Mouse (Mus musculus) cerebellum, postnatal 4 days (tissue): ENCODE measurements around the gene B4galnt4.
A peak's percentile ranks its signal among the peaks of the same experiment; 100 is the strongest.
"Not testable (repeated sequence)": the region's sequence is repeated elsewhere in the genome, so short reads cannot be mapped to it uniquely, and the experiment has no call there.

Experiments used
- DNase-seq, 2 experiments: peaks; one replicate each; pipeline ENCODE4 v3.0.0; 2022; ENCODE audit warnings: low spot score in 2 of 2, mixed read lengths in 1 of 2

The B4galnt4 gene

DNA sequence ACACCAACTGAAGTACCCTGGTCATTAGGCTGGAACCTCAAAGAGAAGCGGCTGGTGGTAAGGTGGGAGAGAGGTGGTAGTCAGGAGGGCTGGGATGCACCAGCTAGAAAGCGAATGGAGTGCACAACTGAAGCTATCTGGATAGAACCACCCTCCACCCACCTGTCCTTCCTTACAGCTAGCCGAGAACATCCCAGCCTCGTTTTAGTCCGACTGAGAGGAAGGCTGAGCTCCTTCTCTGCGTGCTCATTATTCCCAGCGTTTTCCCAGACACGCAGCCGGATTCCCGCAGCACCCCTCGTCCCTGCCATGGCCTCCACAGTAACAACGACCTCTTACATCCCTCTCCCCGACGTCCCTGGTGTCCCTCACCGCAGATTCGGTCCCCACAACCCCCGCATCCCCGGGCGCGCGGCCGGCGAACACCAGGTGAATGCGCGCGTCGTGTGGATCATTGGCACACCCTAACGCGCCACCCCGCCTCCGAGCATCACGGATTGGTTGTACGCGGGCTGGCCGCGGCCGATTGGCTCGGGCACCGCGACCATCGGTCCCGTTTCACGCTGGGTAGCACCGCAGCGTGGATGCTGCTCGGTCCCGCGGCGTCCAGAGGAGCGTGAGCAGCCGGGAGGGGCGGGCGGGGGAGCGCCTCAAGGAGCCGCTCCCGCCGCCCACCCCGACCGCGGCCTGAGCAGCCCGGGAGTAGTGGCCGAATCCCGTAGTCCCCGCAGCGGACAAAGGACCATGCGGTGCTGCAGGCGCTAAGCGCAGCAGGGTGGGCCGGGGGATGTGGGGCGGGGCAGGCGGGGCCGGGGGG lies at the start of gene B4galnt4:
Gene B4galnt4 (plus strand): TSS at position 679 of the 817 bp plus-strand sequence.
- DNase-seq: peak; percentile 80 to 88

DNA sequence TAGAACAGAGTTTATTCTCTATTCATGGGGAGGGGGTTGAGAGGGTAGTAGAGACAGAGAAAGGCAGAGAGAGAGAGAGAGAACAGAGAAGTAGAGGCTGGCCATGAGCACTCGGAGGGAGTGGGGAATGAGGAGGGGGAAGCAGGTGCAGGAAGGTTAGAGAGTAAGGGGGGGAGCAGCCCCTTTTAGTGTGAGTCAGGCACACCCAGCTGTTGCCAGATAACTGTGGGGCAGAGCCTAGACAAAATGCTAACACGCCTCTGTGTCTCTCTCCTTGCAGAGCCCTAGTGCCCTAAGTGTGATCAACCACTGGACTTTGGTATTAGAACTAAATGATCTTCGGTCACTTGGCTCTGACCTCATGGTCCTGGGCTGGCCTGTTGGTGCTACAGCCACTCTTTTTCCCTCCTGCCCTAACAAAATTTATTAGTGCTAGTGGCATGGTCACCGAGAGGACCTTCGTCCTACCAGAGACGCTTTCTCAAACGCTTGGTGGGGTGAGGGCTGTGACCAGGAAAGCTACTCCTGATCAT lies 49.6 kb upstream of the B4galnt4 start:
- DNase-seq: no peak

DNA sequence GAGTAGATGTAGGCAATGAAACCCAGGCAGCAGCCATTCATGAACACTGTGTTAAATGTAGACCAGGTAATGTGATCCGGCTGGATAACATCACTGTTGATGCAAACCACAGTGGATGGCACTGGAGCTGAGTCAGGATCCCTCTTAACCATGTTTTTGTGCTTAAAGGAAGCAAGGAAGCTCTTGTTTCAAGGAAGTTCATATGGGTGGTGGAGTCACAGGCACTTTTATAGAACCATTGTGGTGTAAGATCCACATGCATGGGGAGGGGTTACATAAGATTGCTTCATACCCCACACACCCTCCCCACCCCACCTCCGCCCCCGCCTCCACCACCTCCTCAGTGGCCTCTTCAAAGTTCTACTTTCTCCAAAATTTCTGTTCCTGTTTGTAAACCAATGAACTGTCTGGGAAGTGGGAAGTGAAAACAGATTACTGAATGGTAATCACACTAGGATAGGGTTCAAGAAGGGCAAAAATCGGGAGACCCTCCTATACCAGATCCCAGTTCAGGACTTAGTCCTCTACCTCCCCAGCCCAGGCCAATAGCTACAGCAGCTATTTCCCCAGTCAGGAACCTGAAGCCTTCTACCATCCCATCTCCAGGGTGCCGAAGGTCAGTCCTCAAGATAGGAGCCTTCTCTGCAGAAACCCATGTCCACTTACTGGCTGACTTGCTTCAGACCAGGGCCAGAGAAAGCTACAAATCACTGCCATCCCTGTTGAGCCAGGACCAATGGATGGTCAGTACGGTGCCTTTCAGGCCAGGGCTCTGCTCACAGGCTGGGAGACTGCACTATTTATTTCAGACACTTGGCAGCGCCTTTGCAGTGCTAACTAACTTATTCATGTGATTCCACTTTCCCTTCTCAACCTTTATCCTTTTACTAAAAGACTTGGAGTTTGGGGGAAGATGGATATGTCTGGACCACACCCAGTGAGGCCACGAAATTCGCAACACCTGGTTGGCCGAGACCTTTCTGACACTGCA lies 43.9 kb upstream of the B4galnt4 start:
- no peak for DNase-seq

DNA sequence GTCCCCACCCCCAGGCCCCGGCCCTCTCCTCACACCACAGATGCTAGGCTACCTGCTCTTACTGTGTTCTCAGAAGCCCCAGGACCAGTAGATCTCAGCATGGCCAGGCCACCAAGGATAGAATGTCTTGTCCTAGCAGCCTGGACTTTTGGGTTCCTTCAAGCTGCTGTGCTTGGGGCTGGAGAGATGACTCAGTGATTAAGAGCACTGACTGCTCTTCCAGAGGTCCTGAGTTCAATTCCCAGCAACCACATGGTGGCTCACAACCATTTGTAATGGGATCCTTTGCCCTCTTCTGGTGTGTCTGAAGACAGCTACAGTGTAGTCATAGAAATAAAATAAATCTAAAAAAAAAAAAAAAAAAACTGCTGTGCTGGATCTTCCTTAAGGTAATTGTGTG lies 43.1 kb upstream of the B4galnt4 start, which contains the start of gene Ifitm6:
Gene Ifitm6 (minus strand): TSS at position 101 of the 400 bp plus-strand sequence.
- not testable (repeated sequence) for DNase-seq

DNA sequence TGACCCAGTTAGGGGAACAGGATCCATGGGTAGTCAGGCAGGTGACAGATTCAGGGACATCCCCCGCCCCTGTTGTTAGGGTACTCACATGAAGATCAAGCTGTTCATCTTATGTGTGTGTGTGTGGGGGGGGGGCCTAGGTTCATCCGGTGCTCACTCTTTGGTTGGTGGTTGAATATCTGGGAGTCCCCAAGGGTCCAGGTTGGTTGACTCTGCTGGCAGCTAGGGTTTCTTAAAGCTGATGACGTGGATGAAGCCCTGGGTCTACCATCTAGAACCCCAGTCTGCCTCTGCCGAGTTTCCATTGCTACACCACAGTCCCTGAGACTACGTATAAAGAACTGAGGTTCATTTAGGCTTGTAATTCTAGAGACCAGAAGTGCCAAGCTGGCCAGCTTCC lies 41.9 kb upstream of the B4galnt4 start:
- no peak for DNase-seq

DNA sequence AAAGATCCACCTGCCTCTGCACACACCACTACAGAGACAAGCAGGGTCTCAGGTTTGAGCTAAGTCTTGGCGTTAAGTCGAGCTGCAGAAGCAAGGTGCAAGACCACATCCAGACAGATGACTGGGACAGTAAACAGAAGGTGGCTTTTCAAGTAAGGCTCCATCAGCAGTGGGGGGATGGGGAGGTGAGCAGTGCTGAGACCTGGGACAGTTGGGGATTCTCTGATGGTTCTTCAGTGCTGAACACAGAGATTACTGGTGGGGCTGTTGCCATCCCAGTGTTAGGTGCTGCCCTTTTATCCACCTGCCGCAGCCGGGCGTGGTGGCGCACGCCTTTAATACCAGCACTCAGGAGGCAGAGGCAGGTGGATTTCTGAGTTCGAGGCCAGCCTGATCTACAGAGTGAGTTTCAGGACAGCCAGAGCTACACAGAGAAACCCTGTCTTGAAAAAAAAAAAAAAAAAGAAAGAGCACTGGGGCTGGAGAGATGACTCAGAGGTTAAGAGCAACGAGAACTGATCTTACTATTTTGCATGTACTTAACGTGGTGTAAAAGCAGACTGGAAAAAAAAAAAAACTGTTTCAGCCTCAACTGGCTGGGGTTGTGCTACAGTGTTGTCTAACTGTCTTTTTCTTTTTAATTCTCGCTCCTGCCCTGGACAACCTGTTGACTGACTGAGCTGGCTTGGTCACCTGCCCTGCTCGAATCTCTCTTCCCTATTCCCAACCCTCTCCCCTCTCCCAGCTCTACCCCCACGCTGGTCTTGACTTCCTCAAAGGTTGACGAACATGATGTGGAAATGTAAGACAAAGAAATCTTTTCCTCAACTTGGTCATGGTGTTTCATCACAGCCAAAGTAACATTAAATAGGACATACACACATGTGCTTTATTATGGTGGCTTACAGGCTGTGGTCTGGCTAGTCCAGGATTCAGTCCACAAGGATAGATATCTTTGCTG lies 39.1 kb upstream of the B4galnt4 start:
- no peak for DNase-seq

DNA sequence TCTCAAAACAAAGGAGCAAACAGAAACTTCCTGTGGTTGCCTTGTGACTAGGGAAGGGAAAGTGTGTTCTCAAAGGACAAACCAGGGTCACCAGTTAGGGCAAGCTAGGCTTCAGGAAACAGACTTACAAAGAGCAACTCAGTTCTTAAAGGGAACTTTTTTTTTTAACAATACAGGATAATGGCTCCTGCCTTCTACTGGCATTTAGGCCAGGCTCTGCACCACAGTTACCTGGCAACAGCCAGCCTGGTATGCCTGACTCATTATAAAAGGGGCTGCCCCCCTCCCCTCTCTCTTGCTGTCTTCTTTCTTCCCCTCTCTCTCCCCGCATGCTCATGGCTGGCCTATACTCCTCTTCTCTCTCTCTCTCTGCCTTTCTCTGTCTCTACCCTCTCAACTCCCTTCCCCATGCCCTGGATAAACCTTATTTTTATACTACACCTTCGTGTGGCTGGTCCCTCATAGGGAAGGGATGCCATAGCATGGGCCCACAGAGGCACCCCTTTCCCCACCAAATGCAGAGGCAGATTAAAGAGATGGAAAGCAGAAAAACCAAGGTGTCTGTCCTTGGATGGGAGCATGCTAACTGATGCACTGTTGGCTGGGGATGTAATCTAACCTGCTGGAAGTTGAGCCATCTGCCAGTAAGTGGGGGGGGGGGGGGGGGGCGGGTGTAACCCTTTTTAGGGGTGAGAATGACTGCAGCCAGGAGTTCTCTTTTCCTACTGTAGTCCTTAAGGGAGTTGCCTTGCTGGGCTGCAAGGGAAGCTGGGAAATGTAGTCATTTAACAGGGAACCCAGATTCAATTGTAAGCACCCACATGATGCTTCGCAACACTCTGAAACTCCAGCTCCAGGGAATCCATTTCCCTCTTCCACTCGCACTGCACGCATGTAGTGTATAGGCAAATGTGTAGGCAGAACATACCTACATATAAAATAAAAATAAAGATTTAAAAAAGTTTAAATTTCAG lies 35.8 kb upstream of the B4galnt4 start:
- DNase-seq: no peak

DNA sequence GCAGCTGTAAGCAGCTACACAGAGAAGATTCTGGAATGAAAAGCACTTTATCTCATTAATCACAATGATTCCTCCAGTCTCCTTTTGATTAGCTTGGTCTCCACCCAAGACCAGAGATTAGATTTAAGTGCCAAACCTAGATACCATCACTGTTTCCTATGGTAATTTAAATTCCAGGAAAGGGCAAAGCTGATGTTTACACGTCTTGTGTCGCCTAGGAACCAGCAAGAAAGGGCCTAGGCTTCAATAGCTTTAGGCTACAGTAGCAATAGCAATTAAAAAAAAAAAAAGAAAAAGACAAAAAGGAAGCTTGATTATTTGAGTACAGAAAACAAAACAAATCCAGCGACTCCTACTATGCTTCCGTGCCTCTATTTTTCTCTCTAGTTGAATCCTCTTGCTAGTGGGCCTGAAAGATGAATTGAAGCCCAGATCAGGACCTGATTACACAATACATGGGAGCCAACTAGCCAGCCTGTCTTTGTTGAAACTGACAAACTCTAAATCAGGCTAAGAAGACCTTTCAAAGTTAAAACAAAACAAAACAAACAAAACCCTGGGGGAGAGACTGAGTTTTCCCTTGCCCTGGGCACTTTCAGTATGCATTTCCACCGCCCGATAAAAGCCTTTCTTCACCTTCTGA lies 34.7 kb upstream of the B4galnt4 start:
- no peak for DNase-seq

DNA sequence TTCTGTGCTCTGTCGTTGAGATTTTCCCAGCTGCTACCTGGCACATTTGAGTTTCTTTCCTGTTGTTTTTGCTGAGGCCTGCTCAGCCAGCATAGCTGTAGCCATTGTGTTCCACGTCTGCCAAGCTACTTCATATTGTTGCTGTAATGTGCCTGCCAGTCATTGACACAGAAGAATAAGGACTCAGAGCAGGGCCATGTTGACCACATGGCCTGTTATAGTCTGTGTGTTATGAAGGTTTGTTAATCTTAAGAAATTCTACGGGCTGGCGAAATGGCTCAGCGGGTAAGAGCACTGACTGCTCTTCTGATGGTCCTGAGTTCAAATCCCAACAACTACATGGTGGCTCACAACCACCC lies 34.2 kb upstream of the B4galnt4 start:
- no peak for DNase-seq

DNA sequence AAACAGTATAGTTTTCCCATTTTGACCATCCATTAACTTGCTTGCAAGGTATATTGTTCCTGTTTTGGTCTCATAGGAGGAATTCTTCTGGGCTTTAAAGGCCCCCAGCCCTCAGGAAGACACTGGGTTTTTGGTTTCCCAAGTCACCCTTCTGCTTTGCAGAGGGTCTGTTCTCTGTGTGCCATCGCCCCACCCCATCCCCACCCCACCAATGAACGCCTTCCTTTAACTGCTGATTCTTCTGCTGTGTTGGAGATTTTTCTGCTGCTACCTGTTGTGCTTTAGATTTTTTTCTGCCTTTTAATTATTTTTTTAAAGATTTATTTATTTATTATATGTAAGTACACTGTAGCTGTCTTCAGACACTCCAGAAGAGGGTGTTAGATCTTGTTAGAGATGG lies 32.1 kb upstream of the B4galnt4 start, which contains the start of gene Gm17387:
Gene Gm17387 (plus strand): TSS at position 301 of the 400 bp plus-strand sequence.
- DNase-seq: no peak

DNA sequence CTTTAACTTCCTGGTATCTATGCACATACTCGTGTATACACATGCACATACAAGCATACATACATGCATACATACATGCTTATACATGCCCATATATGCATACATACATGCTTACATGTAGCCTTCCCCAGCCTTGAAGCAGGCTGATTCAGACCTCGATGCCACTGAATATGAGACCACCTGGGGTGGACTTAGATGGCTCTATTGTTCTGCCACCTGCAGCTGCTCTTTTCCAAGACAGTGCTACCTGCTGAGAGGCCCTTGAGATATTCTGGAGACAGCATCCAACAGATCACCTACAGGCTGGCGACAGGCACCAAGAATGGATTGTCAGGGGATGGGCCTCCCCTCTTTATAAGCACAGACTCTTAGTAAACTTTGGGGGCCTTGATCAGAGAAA lies 30.5 kb upstream of the B4galnt4 start:
- no peak for DNase-seq

DNA sequence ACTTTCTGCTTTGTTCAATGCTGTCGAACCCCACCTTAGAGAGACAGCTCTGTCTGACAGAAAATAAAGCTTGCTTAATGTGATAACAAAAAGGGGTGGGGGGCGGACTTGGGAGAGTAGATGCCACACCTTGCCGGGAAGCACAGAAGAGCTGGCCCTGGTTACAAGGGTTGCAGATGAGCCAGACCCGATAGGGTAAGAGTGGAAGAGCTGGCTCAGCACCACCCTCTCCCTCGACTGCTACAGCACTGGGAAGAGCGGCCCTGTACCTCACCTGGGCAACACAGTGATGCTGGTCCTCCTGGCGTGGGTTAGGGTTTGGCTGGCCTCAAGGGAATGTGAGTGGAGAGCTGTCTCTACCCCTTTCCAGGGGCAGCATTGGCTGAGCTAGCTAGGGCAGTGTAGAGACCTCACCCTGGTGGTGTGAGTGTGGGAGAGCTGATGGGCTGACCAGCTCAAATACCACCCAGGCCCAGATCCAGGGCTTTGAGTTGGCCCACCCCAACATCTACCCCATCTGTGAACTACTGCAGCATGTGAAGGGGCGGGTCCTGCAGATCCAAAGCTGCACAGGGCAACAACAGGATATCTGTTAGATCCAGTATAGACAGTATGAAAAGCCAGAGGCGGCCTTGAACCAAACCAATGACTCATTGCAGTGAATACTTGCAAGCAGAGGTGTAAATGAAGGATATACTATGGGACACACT lies 28.3 kb upstream of the B4galnt4 start:
- DNase-seq: no peak

DNA sequence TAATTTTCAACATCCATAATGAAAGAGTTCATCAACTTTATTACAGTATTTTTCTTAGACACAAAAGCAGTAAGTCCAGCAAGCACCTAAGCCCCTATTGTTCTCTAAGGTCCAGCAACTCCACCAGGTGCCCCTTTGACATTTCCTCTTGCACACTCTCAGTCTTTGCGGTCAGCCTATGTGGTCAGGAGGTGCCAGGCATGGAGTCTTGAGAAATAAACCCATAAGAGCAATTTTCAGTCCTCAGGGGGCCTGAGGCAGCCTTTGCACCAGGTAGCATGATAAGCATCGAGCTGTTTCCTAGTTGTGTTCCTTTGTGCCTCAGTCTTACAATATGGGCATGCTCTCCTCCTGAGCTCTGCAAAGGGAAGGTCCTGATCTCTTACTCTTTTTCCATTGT lies 24.3 kb upstream of the B4galnt4 start:
- DNase-seq: not testable (repeated sequence)

DNA sequence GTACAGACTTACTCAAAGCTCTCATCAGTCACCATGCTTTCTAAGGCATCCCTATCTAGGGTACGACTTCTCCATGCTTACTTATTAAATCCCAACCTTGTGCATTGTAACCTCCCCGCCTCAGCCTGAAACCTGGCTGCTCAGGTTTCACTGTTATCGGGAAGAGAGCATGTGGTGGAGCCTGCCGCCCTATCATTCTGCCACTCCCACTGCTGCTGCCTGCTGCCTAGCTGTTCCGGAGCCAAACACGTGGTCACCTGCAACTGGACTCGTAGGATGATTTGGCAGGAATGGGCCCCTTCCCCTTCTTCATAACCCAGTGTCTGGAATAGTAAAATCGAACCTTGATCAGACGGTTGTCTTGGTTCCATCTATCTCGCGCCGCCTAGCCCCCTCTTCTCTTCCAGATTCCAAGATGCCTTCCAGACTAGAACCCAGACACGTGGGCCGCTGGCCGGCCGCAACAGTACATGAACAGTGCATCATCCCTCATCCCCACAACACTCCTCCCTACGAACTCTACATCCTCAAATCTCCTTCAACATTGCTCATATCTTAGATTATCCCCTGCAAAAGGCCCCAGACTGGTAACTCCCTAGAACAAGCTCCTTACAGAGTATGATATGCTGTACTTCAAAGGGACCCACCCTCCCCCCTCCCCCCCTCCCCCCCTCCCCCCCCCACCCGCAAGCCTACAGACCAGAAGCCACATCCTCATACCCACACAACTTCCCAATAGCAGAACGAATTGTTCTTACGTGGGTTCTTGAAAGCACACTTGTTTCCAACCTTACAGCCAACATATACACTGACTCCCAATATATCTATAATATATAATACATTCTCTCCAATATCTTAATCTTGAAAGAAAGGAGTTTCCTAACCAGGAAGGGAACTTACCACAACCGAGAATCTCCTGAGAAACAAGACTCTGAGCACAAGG lies 22.5 kb upstream of the B4galnt4 start:
- DNase-seq: no peak

DNA sequence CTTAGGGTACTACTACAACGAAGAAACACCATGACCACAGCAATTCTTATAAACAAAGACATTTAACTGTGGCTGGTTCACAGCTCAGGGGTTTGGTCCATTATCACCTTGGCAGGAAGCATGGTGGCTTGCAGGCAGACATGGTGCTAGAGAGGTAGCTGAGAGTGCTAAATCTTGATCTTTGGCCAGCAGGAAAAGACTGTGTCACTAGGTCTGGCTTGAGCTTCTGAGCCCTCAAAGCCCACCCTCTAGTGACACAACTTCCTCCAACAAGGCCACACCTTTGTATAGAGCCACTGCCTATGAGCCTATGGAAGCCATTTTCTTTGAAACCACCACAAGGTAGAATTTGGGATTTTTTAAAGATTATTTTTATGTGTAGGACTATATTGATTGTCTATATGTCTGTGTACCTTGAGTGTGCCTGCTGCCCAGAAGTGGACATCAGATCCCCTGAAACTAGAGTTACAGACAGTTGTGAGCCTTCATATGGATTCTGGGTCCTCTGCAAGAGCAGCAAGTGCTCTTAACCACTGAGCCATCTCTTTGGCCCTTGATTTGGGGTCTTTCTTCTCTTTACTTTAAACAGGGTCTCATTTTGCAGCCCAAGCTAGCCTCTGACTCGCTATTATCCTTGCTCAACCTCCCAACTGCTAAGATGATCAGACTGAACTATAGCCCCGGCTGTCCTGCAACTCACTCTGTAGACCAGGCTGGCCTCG lies 21.4 kb upstream of the B4galnt4 start:
- no peak for DNase-seq

DNA sequence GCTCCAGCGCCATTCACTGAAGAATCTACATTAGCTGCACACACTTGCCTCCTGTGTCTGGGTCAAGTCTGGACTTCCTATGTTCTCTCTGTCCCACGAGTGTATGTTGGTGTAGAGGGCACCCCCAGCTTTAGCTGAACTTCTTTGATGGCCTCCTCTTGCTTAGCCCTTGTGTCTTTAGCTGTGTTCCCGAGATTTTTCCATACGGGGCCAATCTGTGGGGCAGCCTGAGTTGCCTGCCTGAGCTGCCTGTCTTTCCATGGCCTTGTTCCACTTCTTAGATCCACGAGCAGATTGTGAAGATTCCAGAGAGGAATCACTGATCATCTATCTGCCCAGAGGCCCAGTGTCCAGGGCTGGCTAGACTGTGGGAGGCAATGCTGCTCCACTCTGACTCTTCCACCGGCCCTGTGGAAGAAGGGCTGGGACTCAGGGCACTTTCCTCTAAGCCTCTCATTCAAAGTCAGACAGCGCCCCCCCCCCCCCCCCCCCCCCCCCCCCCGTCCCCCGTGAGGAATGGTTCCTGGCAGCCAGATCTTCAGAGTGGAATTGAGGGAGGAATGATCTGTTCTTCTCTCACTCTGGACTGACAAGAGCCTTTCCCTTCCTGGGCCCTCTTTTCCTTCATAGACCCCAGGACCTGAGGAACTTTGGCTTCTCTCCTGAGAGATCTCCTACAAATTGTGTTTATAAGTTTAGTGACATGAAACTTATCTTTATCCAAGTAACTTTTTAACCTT lies 19.9 kb upstream of the B4galnt4 start:
- no peak for DNase-seq
